37 mouse cellular contexts compared by ENCODE assay signal in genomic region chr4:119658246-119658645, GRCm38 (mm10). TPM values are rescaled to one million over a fixed set of nuclear protein-coding genes. Genes with fewer than 3 reads are reported as not detected.
DNase-seq lines count a peak whose midpoint lies in the region; ATAC-seq and TF ChIP-seq lines count a peak whose summit lies in the region.
"Had no signal": no experiment of that assay in that cellular context is flagged by ENCODE, and none has a peak within 500 bp of the region (broad histone marks: within the 10 kb centered on the region; RNA-seq: fewer than 3 reads in every experiment).

No protein-coding gene starts in this region.

- no peak overlapping the region for H3K9ac ChIP-seq in intestine, postnatal 0 days (ENCODE audit: low read depth, low read length)
- H3K9ac ChIP-seq in kidney, postnatal 0 days (ENCODE audit: low read depth, low read length): no peak overlapping the region
- no peak overlapping the region for H3K9ac ChIP-seq in stomach, postnatal 0 days (ENCODE audit: low read length)
- H3K9ac ChIP-seq in lung, postnatal 0 days (replicated peaks; ENCODE audit: low read depth): no peak overlapping the region
- H3K9ac ChIP-seq: embryonic facial prominence, embryonic 13.5 days; forebrain, embryonic 12.5 days; forebrain, postnatal 0 days; liver, embryonic 12.5 days; liver, postnatal 0 days; midbrain, embryonic 12.5 days; neural tube, embryonic 13.5 days; stomach, embryonic 15.5 days had no signal

- peaks cover 44% of the 10 kb centered on the region for H3K4me1 ChIP-seq in heart, embryonic 10.5 days
- peaks cover 3% of the 10 kb centered on the region; the same call in 1 of the 2 replicates for H3K4me1 ChIP-seq in intestine, postnatal 0 days (replicated peaks; ENCODE audit: control insufficient read depth, insufficient read depth, low read length)
- H3K4me1 ChIP-seq in kidney, postnatal 0 days (replicated peaks; ENCODE audit: insufficient read depth, low read length): no peaks in the 10 kb centered on the region
- no peaks in the 10 kb centered on the region for H3K4me1 ChIP-seq in stomach, postnatal 0 days (replicated peaks; ENCODE audit: control insufficient read depth, insufficient read depth)
- H3K4me1 ChIP-seq in lung, postnatal 0 days (ENCODE audit: insufficient read depth, low read depth, low read length): no peaks in the 10 kb centered on the region
- H3K4me1 ChIP-seq: embryonic facial prominence, embryonic 13.5 days; forebrain, embryonic 12.5 days; liver, embryonic 12.5 days; midbrain, embryonic 12.5 days; neural tube, embryonic 13.5 days; stomach, embryonic 15.5 days had no signal

- no peak for TF ChIP-seq CTCF in intestine, postnatal 0 days (IDR thresholded peaks at IDR 0.05; ENCODE audit: low read depth)
- no peak for TF ChIP-seq CTCF in kidney, postnatal 0 days (IDR thresholded peaks at IDR 0.05; ENCODE audit: low read depth)
- TF ChIP-seq CTCF in stomach, postnatal 0 days (IDR thresholded peaks at IDR 0.05; ENCODE audit: low read depth): no peak
- TF ChIP-seq CTCF in lung, postnatal 0 days (IDR thresholded peaks at IDR 0.05): no peak

- H3K27ac ChIP-seq in heart, embryonic 10.5 days: 0 out of 2 replicates have a peak overlapping the region, but pooled peaks have one; percentile 56
- H3K27ac ChIP-seq in intestine, postnatal 0 days (ENCODE audit: low read depth, low read length): peak overlapping the region; percentile 86
- no peak overlapping the region for H3K27ac ChIP-seq in kidney, postnatal 0 days
- H3K27ac ChIP-seq in stomach, postnatal 0 days (replicated peaks): no peak overlapping the region
- H3K27ac ChIP-seq in lung, postnatal 0 days (ENCODE audit: low read length): no peak overlapping the region
- H3K27ac ChIP-seq: embryonic facial prominence, embryonic 13.5 days; forebrain, embryonic 12.5 days; liver, embryonic 12.5 days; midbrain, embryonic 12.5 days; neural tube, embryonic 13.5 days; stomach, embryonic 15.5 days had no signal

- no peak for TF ChIP-seq EP300 in stomach, postnatal 0 days (optimal IDR thresholded peaks at IDR 0.05)
- TF ChIP-seq EP300 in lung, postnatal 0 days (IDR thresholded peaks at IDR 0.05): no peak

- DNase-seq in heart, embryonic 10.5 days (ENCODE audit: low spot score): no peak
- DNase-seq in heart, postnatal 14 days: no peak
- no peak for DNase-seq in kidney, postnatal 0 days (ENCODE audit: low spot score)
- DNase-seq in stomach, postnatal 0 days (ENCODE audit: low spot score): no peak
- DNase-seq in adrenal gland, postnatal 10 days: no peak
- DNase-seq in lung, postnatal 0 days (ENCODE audit: low spot score): no peak
- DNase-seq: adrenal gland, adult 8-10 months; cerebellum, adult 11 months; cerebellum, adult 9-11 months; forebrain, postnatal 0 days; layer of hippocampus, postnatal 36 days; left cerebral cortex, postnatal 4 days; liver, postnatal 0 days; lung, postnatal 4 days; thymus, postnatal 14 days had no signal

- peak; percentile 60 for ATAC-seq in intestine, postnatal 0 days
- ATAC-seq in kidney, postnatal 0 days (replicated peaks; ENCODE audit: low FRiP score, low read depth): peak; percentile 85
- ATAC-seq in stomach, postnatal 0 days (ENCODE audit: low FRiP score, low TSS enrichment): peak; percentile 46; the same call in 1 of the 2 replicates
- no peak for ATAC-seq in lung, postnatal 0 days
- ATAC-seq: forebrain, postnatal 0 days; hindbrain, embryonic 16.5 days; liver, embryonic 12.5 days; liver, postnatal 0 days had no signal

- no peak overlapping the region for H3K4me3 ChIP-seq in heart, embryonic 10.5 days
- peak overlapping the region; percentile 11; the same call in 1 of the 2 replicates for H3K4me3 ChIP-seq in intestine, postnatal 0 days (ENCODE audit: low read depth, low read length)
- no peak overlapping the region for H3K4me3 ChIP-seq in kidney, postnatal 0 days (replicated peaks; ENCODE audit: low read depth, low read length)
- no peak overlapping the region for H3K4me3 ChIP-seq in stomach, postnatal 0 days (ENCODE audit: low read depth, low read length)
- H3K4me3 ChIP-seq in lung, postnatal 0 days (ENCODE audit: low read depth, low read length): no peak overlapping the region
- H3K4me3 ChIP-seq: embryonic facial prominence, embryonic 13.5 days; forebrain, embryonic 12.5 days; liver, embryonic 12.5 days; megakaryocyte, embryonic 14.5 days; midbrain, embryonic 12.5 days; neural tube, embryonic 13.5 days; stomach, embryonic 15.5 days had no signal

- peaks cover 4% of the 10 kb centered on the region for H3K9me3 ChIP-seq in heart, embryonic 10.5 days
- no peaks in the 10 kb centered on the region; the same call in 1 of the 2 replicates for H3K9me3 ChIP-seq in intestine, postnatal 0 days (ENCODE audit: control insufficient read depth)
- no peaks in the 10 kb centered on the region; the same call in 1 of the 2 replicates for H3K9me3 ChIP-seq in kidney, postnatal 0 days (replicated peaks; ENCODE audit: low read length)
- H3K9me3 ChIP-seq in stomach, postnatal 0 days (ENCODE audit: control insufficient read depth, low read length): no peaks in the 10 kb centered on the region
- H3K9me3 ChIP-seq in lung, postnatal 0 days (ENCODE audit: low read length): no peaks in the 10 kb centered on the region
- H3K9me3 ChIP-seq: embryonic facial prominence, embryonic 13.5 days; stomach, embryonic 15.5 days had no signal

- 29% methylated on average over 1 of the region's 2 CpGs for WGBS in heart, embryonic 10.5 days
- WGBS in intestine, postnatal 0 days: 19% methylated on average over 2 of the region's 2 CpGs
- 36% methylated on average over 2 of the region's 2 CpGs for WGBS in kidney, postnatal 0 days
- WGBS in stomach, postnatal 0 days: 45% methylated on average over 2 of the region's 2 CpGs
- 38% methylated on average over 2 of the region's 2 CpGs for WGBS in lung, postnatal 0 days

- intact Hi-C loops in heart, postnatal 14 days (cut with DNase I): no loop called here

- no peaks in the 10 kb centered on the region for H3K27me3 ChIP-seq in heart, embryonic 10.5 days (ENCODE audit: insufficient read depth, poor library complexity, severe bottlenecking)
- H3K27me3 ChIP-seq in intestine, postnatal 0 days (replicated peaks; ENCODE audit: control insufficient read depth, insufficient read depth, low read length): no peaks in the 10 kb centered on the region
- no peaks in the 10 kb centered on the region for H3K27me3 ChIP-seq in kidney, postnatal 0 days (ENCODE audit: insufficient read depth, low read length)
- H3K27me3 ChIP-seq in stomach, postnatal 0 days (ENCODE audit: control insufficient read depth, insufficient read depth, low read length): no peaks in the 10 kb centered on the region
- no peaks in the 10 kb centered on the region for H3K27me3 ChIP-seq in lung, postnatal 0 days (replicated peaks; ENCODE audit: insufficient read depth, low read length)
- H3K27me3 ChIP-seq: CH12.LX; embryonic facial prominence, embryonic 13.5 days; forebrain, embryonic 12.5 days; liver, embryonic 12.5 days; midbrain, embryonic 12.5 days; neural tube, embryonic 13.5 days; stomach, embryonic 15.5 days had no signal

- H3K36me3 ChIP-seq in heart, embryonic 10.5 days: no peaks in the 10 kb centered on the region
- no peaks in the 10 kb centered on the region for H3K36me3 ChIP-seq in intestine, postnatal 0 days (ENCODE audit: control insufficient read depth, insufficient read depth)
- no peaks in the 10 kb centered on the region for H3K36me3 ChIP-seq in kidney, postnatal 0 days (ENCODE audit: insufficient read depth, low read length)
- H3K36me3 ChIP-seq in stomach, postnatal 0 days (ENCODE audit: control insufficient read depth, insufficient read depth, low read length): no peaks in the 10 kb centered on the region
- no peaks in the 10 kb centered on the region for H3K36me3 ChIP-seq in lung, postnatal 0 days (ENCODE audit: insufficient read depth, low read length)
- H3K36me3 ChIP-seq: embryonic facial prominence, embryonic 13.5 days; forebrain, embryonic 12.5 days; liver, embryonic 12.5 days; midbrain, embryonic 12.5 days; neural tube, embryonic 13.5 days; stomach, embryonic 15.5 days had no signal

- H3K4me2 ChIP-seq in intestine, postnatal 0 days (replicated peaks; ENCODE audit: low read depth): peak overlapping the region; percentile 48
- no peak overlapping the region for H3K4me2 ChIP-seq in kidney, postnatal 0 days (ENCODE audit: low read length)
- H3K4me2 ChIP-seq in stomach, postnatal 0 days (replicated peaks; ENCODE audit: low read depth): no peak overlapping the region
- H3K4me2 ChIP-seq in lung, postnatal 0 days (replicated peaks; ENCODE audit: low read depth, low read length): no peak overlapping the region
- H3K4me2 ChIP-seq: embryonic facial prominence, embryonic 13.5 days; forebrain, embryonic 12.5 days; liver, embryonic 12.5 days; midbrain, embryonic 12.5 days; neural tube, embryonic 13.5 days; stomach, embryonic 15.5 days had no signal

RNA-seq across cellular contexts. Expression of gene Guca2b, which starts 0.5 kb away (rescaled TPM):
- not detected in 2 replicates for polyA plus RNA-seq in heart, embryonic 10.5 days (2016; fragmentation: Nextera tagmentation; extraction: Ambion mirVana)
- not detected for total RNA-seq in heart, postnatal 14 days (2021)
- 1,738 and 1,809 TPM in 2 replicates for polyA plus RNA-seq in intestine, postnatal 0 days (2015; fragmentation: Nextera tagmentation; extraction: Ambion mirVana)
- polyA plus RNA-seq in kidney, postnatal 0 days (2015; fragmentation: Nextera tagmentation; extraction: Ambion mirVana): 21.3 and 37.1 TPM in 2 replicates
- polyA plus RNA-seq in stomach, postnatal 0 days (2015; fragmentation: Nextera tagmentation; extraction: Ambion mirVana): 1.1 and 1.2 TPM in 2 replicates
- total RNA-seq in adrenal gland, postnatal 10 days (2021): not detected
- not detected in 2 replicates for polyA plus RNA-seq in lung, postnatal 0 days (2015; fragmentation: Nextera tagmentation; extraction: Ambion mirVana)
- total RNA-seq: adrenal gland, adult 8-10 months; common myeloid progenitor, adult 5-6 weeks; ES-E14; forebrain, postnatal 0 days; gastrocnemius, adult 8-10 months; heart, postnatal 25 days; layer of hippocampus, adult 8-10 months; layer of hippocampus, postnatal 36 days; left cerebral cortex, postnatal 4 days; midbrain, postnatal 0 days had no signal
- polyA plus RNA-seq: C2C12; embryonic facial prominence, embryonic 13.5 days; forebrain, embryonic 12.5 days; forebrain, postnatal 0 days; heart, embryonic 14.5 days; hindbrain, embryonic 11.5 days; hindbrain, embryonic 16.5 days; limb, embryonic 14.5 days; liver, postnatal 0 days; lung, embryonic 16.5 days; midbrain, embryonic 12.5 days; midbrain, postnatal 0 days; neural tube, embryonic 13.5 days had no signal

RNA-seq across cellular contexts. Expression of gene Guca2a, which starts 20.7 kb away (rescaled TPM):
- 0.26 TPM in 1 of 2 replicates, not detected in the other for polyA plus RNA-seq in heart, embryonic 10.5 days (2016; fragmentation: Nextera tagmentation; extraction: Ambion mirVana)
- total RNA-seq in heart, postnatal 14 days (2021): not detected
- 1,981 and 2,155 TPM in 2 replicates for polyA plus RNA-seq in intestine, postnatal 0 days (2015; fragmentation: Nextera tagmentation; extraction: Ambion mirVana)
- polyA plus RNA-seq in kidney, postnatal 0 days (2015; fragmentation: Nextera tagmentation; extraction: Ambion mirVana): 20.1 and 27.0 TPM in 2 replicates
- polyA plus RNA-seq in stomach, postnatal 0 days (2015; fragmentation: Nextera tagmentation; extraction: Ambion mirVana): 0.88 and 1.0 TPM in 2 replicates
- not detected for total RNA-seq in adrenal gland, postnatal 10 days (2021)
- polyA plus RNA-seq in lung, postnatal 0 days (2015; fragmentation: Nextera tagmentation; extraction: Ambion mirVana): 1.00 and 2.2 TPM in 2 replicates
- total RNA-seq: CH12.LX; common myeloid progenitor, adult 5-6 weeks; ES-E14; forebrain, postnatal 0 days; gastrocnemius, adult 8-10 months; heart, adult 8-10 months; heart, postnatal 25 days; layer of hippocampus, adult 8-10 months; layer of hippocampus, postnatal 36 days; left cerebral cortex, postnatal 4 days; midbrain, postnatal 0 days had no signal
- polyA plus RNA-seq: embryonic facial prominence, embryonic 13.5 days; forebrain, embryonic 12.5 days; forebrain, postnatal 0 days; heart, embryonic 14.5 days; hindbrain, embryonic 11.5 days; hindbrain, embryonic 16.5 days; limb, embryonic 14.5 days; liver, embryonic 12.5 days; liver, postnatal 0 days; midbrain, embryonic 12.5 days; midbrain, postnatal 0 days; neural tube, embryonic 13.5 days had no signal

Comparison
In these comparisons a context has a peak if more than half of its experiments do, and no peak if none do; other contexts are left out.
1. H3K27ac ChIP-seq: peak in heart, embryonic 10.5 days (single experiment) and intestine, postnatal 0 days (single experiment); none in kidney, postnatal 0 days (single experiment), stomach, postnatal 0 days (single experiment) and lung, postnatal 0 days (single experiment).
2. RNA of gene Guca2b, which starts 0.5 kb away (polyA plus RNA-seq): 1,738 to 1,809 TPM in intestine, postnatal 0 days; 21.3 to 37.1 TPM in kidney, postnatal 0 days, 1.1 to 1.2 TPM in stomach, postnatal 0 days, not detected in heart, embryonic 10.5 days and not detected in lung, postnatal 0 days; every median in the first group is over 10 times any median in the second.
3. RNA of gene Guca2a, which starts 20.7 kb away (polyA plus RNA-seq): 1,981 to 2,155 TPM in intestine, postnatal 0 days; 20.1 to 27.0 TPM in kidney, postnatal 0 days, 1.00 to 2.2 TPM in lung, postnatal 0 days, 0.88 to 1.0 TPM in stomach, postnatal 0 days and 0.26 TPM in heart, embryonic 10.5 days; every median in the first group is over 10 times any median in the second.